Mouse (Mus musculus) embryonic fibroblast, embryonic 13.5 days (primary cell): ENCODE results near the gene Retsat.

Source experiments
- CTCF ChIP-seq: IDR thresholded peaks from 2 replicates; pipeline ENCODE4 v1.5.1; 2011; ENCODE audit warnings: mild to moderate bottlenecking, control low read depth, low read length, moderate library complexity, borderline replicate concordance; ENCODE audit not compliant: insufficient read depth
- POLR2A ChIP-seq: IDR thresholded peaks from 2 replicates; pipeline ENCODE4 v1.6.1; 2011; ENCODE audit warnings: low read depth, mild to moderate bottlenecking, control low read depth, low read length, moderate library complexity

DNA sequence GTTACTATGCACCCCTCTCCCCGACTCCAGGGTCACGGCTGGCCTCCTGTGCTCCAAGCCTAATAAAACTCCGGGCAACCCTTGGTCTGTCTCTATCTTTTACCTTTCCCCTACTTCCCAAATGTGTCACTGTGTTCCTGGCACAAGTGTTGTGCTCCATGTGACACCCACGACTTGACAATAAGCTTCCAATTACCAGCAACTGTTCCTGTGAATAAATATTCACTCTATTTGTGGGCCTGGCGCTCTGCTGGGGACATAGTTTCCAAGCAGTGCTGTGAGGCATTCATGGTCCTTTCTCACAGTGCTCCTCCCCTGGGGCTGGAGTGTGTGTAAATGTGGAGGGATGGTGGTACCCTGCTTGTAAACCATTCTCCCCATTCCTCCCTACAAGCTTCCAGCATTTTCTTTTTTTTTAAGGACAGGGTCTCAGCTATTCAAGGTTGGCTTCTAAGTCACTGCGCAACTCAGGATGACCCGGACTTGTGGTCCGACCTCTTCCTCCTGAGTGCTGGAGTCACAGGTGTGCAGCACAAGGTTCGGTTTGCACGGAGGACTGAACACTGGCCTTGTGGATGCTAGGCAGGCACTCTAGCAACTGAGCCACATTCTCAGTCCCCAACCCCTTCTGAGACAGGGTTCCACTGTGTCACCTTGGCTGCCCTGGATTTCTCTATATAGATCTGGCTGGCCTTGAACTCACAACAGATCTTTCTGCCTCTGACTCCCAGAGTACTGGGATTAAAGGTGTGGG, 27.5 kb upstream of the Retsat start:
- TF ChIP-seq CTCF (no peak), POLR2A (no peak)
